Comparison of ENCODE assay signal across 22 mouse cellular contexts in genomic region chr2:62672788-62673187, GRCm38 (mm10).
"Had no signal": no experiment of that assay in that cellular context is flagged by ENCODE, and none has a peak within 500 bp of the region (broad histone marks: within the 10 kb centered on the region; RNA-seq: fewer than 3 reads in every experiment).

No protein-coding gene starts in this region.

- H3K4me3 ChIP-seq: intestine, embryonic 15.5 days; limb, embryonic 12.5 days; limb, embryonic 15.5 days; liver, embryonic 12.5 days; liver, embryonic 15.5 days; lung, embryonic 15.5 days had no signal

- H3K36me3 ChIP-seq: intestine, embryonic 15.5 days; limb, embryonic 12.5 days; limb, embryonic 15.5 days; liver, embryonic 12.5 days; liver, embryonic 15.5 days; lung, embryonic 15.5 days had no signal

- H3K9me3 ChIP-seq: intestine, embryonic 15.5 days; limb, embryonic 12.5 days; limb, embryonic 15.5 days; liver, embryonic 12.5 days; liver, embryonic 15.5 days; lung, embryonic 15.5 days had no signal

- H3K4me2 ChIP-seq: intestine, embryonic 15.5 days; limb, embryonic 12.5 days; limb, embryonic 15.5 days; liver, embryonic 12.5 days; liver, embryonic 15.5 days; lung, embryonic 15.5 days; midbrain, embryonic 11.5 days had no signal

- H3K27me3 ChIP-seq: intestine, embryonic 15.5 days; limb, embryonic 12.5 days; limb, embryonic 15.5 days; liver, embryonic 12.5 days; liver, embryonic 15.5 days; lung, embryonic 15.5 days had no signal

- H3K4me1 ChIP-seq: intestine, embryonic 15.5 days; limb, embryonic 12.5 days; limb, embryonic 15.5 days; liver, embryonic 15.5 days; lung, embryonic 15.5 days had no signal

- H3K9ac ChIP-seq: intestine, embryonic 15.5 days; limb, embryonic 12.5 days; limb, embryonic 15.5 days; liver, embryonic 12.5 days; liver, embryonic 15.5 days; lung, embryonic 15.5 days had no signal

- H3K27ac ChIP-seq: intestine, embryonic 15.5 days; limb, embryonic 12.5 days; limb, embryonic 15.5 days; liver, embryonic 12.5 days; liver, embryonic 15.5 days; lung, embryonic 15.5 days; macrophage; stomach, postnatal 0 days had no signal

- ATAC-seq: intestine, embryonic 15.5 days; liver, embryonic 12.5 days had no signal

- DNase-seq: kidney, adult 18-20 months; kidney, adult 9 months; kidney, postnatal 14 days; kidney, postnatal 4 days; left cerebral cortex, postnatal 4 days; lung, postnatal 10 days; midbrain, embryonic 14.5 days; right cerebral cortex, adult 18-20 months; right cerebral cortex, postnatal 14 days; right cerebral cortex, postnatal 4 days; thymus, adult 2 months; thymus, postnatal 14 days; thymus, postnatal 4 days had no signal
